Mouse (Mus musculus) olfactory bulb, adult 2 months (tissue): ENCODE results near the gene Cfap43.

ENCODE experiments used
- CTCF ChIP-seq: fragments of 200-500 bp; IDR thresholded peaks from 2 replicates; pipeline ENCODE4 v1.5.1; 2012; ENCODE audit warnings: low read depth, mild to moderate bottlenecking, low read length, moderate library complexity; ENCODE audit not compliant: insufficient read depth
- POLR2A ChIP-seq: fragments of 200-500 bp; IDR thresholded peaks from 2 replicates; pipeline ENCODE4 v1.6.1; 2012; ENCODE audit warnings: mild to moderate bottlenecking, low read depth, low read length, moderate library complexity; ENCODE audit not compliant: insufficient read depth

GRCm38 (mm10) chr19:47914191-47914590 is 4.9 kb downstream of the Cfap43 start:
- no peak for TF ChIP-seq CTCF
- TF ChIP-seq POLR2A, result no peak
